Mouse (Mus musculus): ENCODE results near the gene Abhd16a. TPM values are rescaled to one million over a fixed set of nuclear protein-coding genes. Genes with fewer than 3 reads are reported as not detected.
"Not testable (repeated sequence)": the region's sequence is repeated elsewhere in the genome, so short reads cannot be mapped to it uniquely, and the experiment has no call there.

Abhd16a gene
- total and polyA plus RNA-seq, 3 experiments = 71.8 to 219 (median 95.8) TPM

DNA sequence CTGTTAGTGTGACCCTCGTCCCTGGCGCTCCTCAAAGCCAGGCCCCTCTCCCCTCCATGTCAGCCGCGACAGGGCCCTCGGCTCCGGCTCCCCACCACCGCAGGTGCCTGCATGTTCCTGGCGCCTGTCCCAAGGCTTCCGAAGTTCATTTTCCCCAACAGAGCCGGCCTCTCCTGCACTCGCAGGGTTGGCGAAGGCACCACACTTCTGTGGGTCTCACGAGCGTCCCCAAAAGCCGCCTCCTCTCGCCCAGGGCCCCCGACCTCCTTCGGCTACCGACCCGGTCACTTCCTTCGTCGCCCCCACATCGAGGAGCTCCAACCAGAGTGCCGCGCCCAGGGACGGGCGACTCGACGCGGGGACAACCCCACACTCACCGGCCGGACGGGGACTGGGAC, 31.7 kb downstream of the Abhd16a start:
- no peak for DNase-seq

DNA sequence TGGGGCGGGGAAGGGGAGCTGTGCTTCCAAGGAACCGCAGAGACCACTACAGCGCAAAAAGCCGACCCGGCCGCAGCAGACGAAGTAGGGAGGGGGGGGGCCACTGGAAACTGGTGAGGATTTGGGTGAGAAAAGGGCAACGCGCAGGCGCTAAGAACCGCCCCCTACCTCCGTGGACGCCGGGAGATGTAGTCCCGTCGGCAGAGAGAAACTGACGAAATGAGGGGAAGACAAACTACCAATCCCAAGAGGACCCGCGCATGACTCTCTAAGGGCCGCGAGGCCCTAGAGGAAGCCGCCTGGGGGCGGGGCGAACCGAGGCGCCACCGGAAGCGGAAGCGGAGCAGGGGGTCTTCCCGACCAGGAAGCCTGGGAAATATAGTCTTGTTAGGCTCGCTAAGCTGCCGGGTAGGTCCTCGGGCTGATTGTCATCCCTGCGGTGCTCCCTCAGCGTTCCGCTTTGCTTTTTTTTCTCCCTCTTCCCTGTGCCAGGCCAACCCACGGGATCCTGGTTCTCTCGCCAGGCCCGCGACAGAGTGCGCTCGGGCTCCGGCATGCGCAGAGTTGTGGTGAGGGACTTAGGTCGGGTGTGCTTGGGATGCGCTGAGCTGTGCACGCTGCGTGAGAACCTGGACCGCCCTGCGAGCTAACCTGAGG, 32.2 kb downstream of the Abhd16a start, which contains the start of gene Gpank1:
Gene Gpank1 (plus strand): TSS at position 313 of the 657 bp plus-strand sequence.
- peak; percentile 99 for DNase-seq

DNA sequence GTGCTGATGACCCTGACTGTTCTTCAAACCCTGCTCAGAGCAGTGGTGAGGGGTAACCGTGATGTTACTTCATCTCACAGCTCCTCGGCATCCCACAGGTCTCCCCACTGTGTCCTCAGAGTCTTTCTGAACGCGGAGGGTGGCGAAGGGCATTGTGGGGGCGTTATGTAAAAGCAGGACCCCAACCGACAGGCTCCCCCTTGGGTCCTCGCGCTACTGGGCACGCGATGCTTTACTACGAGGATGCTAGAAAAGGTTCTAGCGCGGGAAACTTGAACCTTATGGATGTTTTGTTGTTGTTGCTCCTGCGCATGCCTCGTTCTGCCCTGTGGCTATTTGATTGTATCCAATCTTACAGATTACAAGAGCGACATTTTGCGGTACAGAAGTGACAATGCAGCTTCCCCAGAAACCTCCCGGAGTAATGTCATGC, 32.8 kb downstream of the Abhd16a start, which contains the start of gene Csnk2b:
Gene Csnk2b (minus strand): TSS at position 183 of the 433 bp plus-strand sequence.
- DNase-seq = peak; percentile 59

DNA sequence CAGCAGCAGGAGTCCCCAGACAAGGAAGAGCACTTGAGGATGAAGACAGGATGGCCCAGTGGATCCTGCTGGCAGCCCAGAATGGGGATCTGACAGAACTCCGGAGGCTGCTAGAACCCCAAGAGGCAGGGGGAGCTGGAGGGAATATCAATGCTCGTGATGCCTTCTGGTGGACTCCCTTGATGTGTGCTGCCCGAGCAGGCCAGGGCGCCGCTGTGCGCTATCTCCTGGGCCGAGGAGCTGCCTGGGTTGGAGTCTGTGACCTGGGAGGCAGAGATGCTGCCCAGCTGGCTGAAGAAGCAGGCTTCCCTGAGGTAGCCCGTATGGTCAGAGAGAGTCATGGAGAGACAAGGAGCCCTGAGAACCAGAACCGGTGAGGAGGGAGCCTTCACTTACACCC, 34.2 kb downstream of the Abhd16a start:
- not testable (repeated sequence) for DNase-seq

DNA sequence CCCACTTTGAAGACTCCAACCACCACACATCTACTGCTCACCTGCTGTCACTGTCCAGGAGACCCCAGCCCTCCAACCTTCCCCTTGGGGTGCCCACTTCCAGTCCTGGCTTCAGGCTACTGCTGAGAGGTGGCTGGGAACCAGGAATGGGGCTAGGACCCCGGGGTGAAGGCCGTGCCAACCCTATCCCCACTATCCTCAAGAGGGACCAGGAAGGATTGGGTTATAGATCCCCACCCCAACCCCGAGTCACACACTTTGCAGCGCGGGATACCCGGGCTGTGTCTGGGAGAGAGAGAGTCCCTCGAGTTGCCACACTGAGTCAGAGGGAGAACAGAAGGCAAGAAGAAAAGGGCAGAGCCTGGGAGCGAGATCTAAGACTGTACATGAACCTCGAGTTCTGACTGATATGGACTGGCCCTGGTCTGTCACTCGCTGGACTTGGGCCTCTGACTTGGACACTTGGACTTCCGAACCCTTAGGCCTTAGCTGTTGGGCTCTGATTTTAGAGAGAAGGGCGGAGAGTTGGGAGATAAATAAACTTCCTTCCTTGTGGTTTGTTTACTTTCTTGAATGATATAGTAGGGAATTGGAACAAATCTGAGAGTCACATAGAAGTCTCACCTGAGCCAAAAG, 35.3 kb downstream of the Abhd16a start:
- DNase-seq = not testable (repeated sequence)

DNA sequence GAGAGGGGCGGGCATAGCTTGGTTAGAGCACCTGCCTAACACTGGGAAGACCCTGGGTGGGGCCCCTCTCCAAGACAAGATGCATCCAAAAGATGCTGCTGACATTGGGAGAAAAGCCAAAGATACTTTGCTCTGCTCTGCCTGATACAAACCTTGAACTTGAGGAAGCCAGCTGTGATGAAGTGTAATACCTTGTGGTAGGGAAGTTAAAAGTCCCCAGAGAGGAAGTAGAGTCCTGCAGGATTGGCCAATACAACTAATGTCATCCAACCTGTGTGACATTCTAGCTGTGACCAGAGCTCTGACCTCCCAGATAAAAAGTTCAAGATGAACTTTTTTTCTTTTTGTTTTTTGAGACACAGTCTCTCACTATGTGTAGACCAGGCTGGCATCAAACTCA, 36.0 kb downstream of the Abhd16a start:
- no peak for DNase-seq

DNA sequence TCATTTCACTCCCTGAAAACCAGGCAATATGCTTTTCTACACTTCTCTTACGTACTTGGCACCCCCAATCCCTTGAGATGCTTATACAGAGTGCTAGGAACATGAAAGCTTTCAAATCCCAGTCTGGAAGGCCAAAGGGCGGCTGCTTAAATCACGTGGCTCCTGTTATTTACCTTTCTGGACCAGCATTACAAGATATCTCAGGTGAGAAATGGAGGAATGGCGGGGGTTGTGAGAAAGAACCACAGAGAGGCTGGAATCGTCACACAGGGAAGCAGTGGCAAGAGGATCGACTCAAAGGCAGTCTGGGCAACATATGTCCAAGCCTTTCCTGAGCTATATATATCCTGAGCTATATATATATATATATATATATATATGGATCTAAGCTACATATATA, 36.5 kb downstream of the Abhd16a start:
- DNase-seq = no peak

DNA sequence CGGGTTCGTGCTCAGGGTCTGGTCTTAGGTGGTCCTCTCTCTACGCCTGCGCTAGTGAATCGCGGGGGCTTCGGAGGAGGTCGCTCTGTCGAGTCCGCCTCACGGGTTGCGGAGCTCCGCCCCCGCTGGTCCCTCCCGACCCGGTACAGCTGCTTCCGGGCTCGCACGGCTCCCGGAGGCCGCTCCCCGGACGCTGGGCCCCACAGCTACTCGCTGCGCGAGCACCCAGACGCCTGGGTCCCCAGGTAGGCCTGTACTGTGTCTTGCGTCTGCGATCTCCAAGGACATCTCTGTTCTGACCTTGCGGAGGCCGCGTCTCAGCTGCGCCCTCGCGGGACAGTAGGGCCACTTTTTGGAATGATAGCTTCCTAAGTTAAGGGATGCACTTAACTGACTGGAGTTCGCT, 37.1 kb downstream of the Abhd16a start, which contains the start of gene D17H6S53E:
Gene D17H6S53E (plus strand): TSS at position 168 of the 406 bp plus-strand sequence.
- DNase-seq = peak; percentile 90

DNA sequence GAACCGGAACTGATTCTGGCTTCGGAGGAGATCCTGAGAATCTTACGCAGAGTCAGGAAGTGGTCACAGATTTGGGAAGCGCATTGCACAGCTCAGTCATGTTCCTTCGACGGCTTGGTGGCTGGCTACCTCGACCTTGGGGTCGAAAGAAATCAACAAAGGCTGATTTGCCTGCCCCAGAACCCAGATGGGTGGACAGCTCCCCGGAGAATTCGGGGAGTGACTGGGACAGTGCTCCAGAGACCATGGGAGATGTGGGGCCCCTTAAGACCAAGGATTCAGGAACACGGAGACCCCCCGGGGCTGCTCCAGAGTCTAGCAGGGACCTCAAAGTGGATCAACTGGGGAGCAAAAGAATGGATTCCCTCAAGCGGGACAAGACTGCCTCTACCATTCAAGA, 38.0 kb downstream of the Abhd16a start:
- DNase-seq = no peak

DNA sequence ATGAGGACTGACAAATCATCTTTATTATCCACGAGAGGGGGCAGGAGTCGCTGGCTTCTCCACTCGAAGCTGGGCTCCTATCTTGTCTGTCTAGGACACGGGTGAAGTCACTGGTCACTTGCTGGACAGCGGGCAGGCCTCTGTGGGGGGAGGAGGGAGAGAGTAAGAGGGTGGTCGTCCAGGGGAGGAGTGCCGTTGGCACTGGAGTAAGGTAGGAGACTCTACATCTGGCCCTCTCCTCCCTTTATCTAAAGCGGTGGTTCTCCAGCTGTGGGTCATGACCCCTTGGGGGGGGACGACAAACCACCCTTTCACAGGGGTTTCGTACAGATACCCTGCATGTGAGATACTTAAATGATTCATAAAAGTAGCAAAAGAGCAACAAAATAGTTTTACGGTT, 39.9 kb downstream of the Abhd16a start:
- no peak for DNase-seq

DNA sequence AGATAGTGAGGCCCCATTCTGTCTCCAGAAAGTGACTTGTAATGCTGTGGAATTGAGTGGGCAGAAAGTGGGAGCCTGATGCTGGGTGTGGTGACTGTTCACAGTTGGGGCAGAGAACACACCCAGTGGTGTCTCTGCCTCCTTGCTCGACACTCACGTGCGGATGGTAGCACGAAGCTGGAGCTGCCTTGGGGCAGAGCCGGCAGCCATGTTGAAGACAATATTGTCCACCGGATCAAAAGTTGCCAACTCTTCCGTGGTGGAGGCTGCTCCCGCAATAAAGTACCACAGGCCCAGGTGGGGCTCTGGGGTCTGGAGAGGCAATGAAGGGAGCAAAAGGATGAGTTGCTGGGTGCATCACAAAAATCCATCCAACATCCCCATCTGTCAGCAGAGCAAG, 42.0 kb downstream of the Abhd16a start:
- DNase-seq = no peak

DNA sequence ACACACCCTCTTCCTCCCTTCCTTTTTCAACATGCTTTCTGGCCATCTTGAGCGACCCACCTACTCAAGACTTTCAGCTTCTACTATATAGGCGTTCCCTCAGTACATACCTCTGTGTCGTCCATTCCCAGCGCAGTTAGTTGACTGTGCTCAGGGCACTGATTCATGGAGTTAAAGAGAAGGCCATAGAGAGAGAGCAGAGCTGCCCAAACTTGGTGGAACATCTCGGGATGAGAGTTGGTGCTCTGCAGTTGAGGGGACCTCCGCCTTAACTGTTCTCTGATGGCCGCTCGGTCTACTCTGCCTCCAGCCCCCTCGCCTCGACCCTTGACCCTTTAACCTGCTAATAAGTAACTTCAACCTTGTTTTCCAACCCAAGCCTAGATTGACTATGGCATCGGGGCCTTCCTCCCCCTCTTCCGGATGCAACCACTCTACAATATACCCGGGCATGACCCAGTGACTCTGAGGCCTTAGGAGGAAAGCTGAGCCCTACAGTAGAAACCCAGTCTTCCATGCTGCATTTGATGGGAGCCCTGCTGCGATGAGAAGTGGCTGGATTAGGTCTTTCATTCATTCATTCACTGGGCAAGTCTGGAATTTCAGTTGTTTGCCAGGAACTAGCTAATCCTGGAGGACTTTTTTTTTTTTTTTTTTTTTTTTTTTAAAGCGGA, 42.6 kb downstream of the Abhd16a start, which contains the start of gene Apom:
Gene Apom (minus strand): TSS at position 551 of the 674 bp plus-strand sequence.
- DNase-seq = no peak

DNA sequence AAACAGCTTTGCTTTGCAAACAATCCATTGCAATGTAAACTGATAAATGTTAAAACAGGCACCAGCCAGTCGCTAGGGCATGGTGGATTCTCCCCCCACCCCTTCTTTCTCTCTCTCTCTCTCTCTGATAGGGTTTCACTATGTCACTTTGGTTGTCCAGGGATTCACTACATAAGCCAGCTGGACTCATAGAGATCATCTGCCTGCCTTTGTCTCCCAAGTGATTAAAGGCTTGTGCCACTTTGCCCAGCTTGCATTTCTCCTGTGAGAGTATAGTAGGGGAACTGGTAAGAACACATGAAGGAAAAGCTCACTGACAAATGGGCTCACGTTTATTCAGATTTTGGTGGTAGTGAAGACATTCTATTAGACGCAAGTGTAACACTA, 43.1 kb downstream of the Abhd16a start:
- no peak for DNase-seq

DNA sequence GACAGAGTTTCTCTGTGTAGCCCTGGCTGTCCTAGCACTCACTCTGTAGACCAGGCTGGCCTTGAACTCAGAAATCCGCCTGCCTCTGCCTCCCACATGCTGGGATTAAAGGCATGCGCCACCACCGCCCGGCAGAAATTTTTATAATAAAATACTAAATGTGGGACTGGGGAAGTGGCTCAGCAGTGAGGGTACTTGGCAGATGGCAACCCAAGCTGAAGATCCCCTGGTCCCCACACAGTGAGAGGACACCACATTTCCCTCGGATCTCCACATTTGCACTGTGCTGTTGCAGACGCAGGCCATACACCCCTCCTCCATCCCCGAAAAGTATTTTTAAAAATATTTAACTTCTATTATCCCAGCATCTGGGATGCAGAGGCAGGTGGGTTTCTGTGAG, 44.5 kb downstream of the Abhd16a start:
- DNase-seq = no peak

DNA sequence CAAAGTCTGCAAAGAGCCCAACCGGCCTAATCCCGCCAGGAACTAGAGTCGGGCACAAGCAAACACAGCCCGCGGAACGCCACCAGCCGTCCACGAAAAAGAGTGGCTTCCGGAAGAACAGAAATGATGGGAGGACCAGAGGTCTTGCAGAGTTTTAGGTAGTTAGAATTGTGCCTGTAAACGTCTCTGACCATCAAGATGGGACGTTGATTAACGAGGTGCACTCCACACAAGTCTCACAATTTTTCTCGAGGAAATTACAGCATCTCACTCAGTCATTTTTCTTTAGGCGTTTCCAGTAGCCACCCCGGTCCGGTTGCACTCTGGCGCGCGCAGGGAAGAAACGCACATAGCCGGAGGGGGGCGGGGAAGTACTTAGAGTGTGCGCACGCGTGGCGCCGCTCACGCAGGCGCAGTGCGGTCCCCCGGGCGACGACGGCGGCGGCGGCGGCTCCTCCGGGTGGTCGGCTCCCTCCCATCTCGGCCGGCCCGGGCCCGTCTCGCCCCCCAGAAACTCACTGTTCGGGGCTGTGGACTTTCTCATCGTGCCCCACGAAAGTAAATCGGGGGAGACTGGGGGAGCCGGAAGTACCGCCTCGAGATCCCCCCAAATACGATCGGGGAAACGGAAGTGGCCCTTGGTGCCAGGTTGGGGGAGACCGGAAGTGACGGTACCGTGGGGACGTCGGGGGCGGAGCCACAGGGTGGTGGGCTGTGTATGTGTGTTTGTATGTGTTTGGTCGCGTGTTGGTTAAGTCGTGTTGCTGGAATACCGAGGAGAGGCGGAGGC, 45.9 kb downstream of the Abhd16a start, which contains the start of gene Bag6:
Gene Bag6 (plus strand): TSS at position 378 of the 790 bp plus-strand sequence.
- peak; percentile 95 for DNase-seq

DNA sequence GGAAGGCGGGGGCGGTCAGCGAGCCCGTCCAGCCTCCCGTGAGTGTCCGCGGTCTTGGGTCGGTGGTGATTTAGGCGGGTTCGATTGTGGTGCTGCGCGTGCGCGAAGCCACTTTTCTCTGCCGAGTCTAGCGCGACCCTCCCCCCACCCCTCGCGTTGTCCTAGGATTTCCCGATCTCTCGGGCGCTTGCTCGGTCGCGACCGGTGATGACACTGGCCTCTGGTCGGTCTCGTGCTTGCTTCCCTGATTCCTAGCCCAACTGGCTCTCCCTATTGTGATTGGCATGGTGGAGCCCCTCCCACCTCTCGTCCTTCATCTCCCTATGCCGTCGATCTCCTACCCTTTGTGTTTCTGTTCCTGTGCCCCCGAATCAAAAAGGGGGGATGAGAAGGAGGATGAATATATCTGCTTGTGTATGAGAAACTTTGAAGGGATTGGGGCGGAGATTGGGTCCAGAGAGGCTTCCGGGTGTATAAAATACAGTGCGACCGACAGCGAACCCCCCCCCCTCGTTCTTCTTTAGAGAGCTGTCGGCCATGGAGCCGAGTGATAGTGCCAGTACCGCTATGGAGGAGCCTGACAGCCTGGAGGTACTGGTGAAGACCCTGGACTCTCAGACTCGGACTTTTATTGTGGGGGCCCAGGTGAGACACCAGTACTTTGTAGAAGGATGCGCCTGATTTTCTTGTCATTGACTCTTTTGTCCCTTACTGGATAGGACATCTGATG, 46.7 kb downstream of the Abhd16a start:
- DNase-seq = no peak

DNA sequence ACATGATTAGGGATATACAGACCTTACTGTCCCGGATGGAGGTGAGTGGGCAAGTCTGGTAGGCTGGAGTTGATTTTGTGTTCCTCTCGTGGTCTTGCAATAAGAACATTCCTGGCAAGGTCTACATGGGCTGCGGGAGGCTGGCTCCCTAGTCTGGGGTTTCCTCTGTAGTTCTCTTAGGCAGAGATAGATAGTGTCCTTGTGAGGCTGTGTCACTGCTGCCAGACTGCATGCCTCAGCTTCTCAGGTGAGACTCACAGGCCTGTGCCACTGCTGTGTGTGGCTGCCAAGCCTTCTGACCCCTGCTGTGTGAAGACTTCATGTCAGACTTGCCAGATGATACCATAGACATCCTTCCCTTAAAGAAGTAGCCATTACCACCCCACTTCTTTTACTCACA, 50.2 kb downstream of the Abhd16a start:
- DNase-seq = peak; percentile 63

DNA sequence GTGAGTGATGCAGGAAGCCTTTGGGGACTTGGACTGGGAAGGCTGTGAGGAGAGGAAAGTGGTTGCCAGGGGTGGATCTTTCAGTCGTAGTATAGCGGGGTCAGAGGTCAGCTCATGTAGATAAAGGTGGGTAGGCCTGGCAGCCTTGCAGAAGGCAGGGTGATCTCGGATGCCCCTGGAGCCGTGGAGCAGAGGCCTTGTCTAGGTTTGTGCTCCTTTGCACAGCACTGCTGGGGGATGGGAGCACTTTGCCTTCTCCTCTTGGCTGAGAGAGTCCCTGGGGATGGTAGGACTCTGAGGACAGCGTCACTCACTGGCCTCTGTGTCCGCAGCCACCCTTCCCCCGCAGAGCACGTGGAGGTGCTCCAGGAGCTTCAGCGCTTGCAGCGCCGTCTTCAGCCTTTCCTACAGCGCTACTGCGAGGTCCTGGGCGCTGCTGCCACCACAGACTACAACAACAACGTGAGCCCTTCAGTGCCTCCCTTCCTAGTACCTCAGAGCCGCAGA, 51.5 kb downstream of the Abhd16a start:
- DNase-seq = peak; percentile 50

DNA sequence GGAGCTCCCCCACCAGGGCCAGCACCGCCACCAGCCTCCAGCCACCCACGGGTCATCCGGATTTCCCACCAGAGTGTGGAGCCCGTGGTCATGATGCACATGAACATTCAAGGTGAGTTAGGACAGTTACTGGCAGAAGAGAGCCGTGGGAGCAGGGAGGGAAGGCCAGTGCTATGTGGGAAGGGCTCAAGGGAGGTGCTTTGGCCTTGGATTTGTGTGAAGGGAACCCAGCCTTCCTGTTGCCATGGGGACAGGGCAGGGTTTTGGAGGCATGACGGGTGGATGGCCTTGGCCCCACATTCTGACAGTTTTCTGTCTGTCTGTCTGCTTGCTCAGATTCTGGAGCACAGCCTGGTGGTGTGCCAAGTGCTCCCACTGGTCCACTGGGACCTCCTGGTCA, 52.9 kb downstream of the Abhd16a start:
- peak; percentile 94 for DNase-seq

DNA sequence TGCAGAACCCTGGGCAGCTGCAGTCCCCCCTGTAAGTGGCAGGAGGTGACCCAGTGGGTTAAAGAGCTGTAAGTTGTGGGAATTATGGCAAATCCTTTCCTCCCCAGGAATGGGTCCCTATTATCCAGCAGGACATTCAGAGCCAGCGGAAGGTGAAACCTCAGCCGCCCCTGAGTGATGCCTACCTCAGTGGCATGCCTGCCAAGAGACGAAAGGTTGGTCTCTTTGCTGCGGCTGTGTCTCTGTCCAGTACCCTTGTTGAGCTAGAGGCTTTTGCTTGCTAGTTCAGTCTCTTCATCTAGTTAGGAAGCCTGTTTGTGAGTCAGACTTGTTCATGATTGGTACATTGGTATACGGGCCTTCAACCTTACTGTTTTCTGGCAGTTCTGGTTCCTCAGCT, 57.1 kb downstream of the Abhd16a start:
- no peak for DNase-seq

DNA sequence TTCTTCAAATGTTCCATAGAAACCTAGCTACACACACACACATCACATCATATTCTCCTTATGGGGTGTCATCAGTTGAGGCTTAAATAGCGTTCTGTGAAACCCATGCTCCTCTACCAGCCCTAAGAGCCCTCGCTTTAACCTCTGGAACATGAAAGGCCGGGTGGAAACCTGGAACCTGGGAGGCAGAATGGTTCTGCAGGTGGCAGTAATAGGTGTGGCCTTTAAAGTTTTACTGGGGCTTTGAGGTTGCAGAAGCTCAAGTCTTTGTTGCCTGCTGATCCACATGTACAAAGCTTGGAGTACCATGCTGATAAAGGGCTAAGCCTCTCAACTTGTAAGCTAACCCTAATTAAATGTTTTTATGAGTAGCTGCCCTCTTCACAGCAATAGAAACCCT, 58.3 kb downstream of the Abhd16a start:
- DNase-seq = no peak
